Mouse (Mus musculus): Measurements from ENCODE around the gene Tmbim1.
"Not testable (repeated sequence)": the region's sequence is repeated elsewhere in the genome, so short reads cannot be mapped to it uniquely, and the experiment has no call there.

- not testable (repeated sequence) for TF ChIP-seq FLI1 (IDR thresholded peaks at IDR 0.05; ENCODE audit: low read length); GATA1 (IDR thresholded peaks at IDR 0.05; ENCODE audit: borderline replicate concordance, low read length)
These were observed 21.5 kb upstream of the Tmbim1 start for GRCm38 (mm10) chr1:74326916-74327315.

Data from megakaryocyte, embryonic 14.5 days (primary cell).